Comparison of ENCODE assay signal across 23 mouse cellular contexts in the genomic region with DNA sequence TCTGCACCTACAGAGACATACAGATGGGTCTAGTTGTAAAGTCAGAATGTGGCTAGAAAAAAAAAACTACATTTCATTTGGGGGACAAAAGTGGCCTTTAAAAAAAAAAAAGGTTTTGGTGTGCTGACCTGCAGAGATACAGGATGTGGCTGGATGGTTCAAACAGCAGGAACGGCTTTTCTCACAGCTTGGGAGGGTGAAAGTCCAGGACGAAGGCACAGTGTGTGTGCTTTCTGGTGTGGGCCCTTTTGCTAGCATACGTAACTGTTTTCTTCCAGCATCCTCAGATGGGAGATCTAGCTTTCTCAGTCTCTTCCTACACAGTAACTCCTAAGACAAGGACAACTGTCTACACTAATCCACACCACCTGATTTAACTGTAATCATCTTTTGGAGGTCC. TPM values are rescaled to one million over a fixed set of nuclear protein-coding genes. Genes with fewer than 3 reads are reported as not detected.
DNase-seq lines count a peak whose midpoint lies in the region; ATAC-seq and TF ChIP-seq lines count a peak whose summit lies in the region.
"Had no signal": no experiment of that assay in that cellular context is flagged by ENCODE, and none has a peak within 500 bp of the region (broad histone marks: within the 10 kb centered on the region; RNA-seq: fewer than 3 reads in every experiment).

No protein-coding gene starts in this region.

- no peak overlapping the region for H3K9ac ChIP-seq in kidney, embryonic 15.5 days
- H3K9ac ChIP-seq: embryonic facial prominence, embryonic 12.5 days; embryonic facial prominence, embryonic 15.5 days; forebrain, postnatal 0 days; hindbrain, embryonic 12.5 days; hindbrain, embryonic 15.5 days had no signal

- no peaks in the 10 kb centered on the region for H3K36me3 ChIP-seq in kidney, embryonic 15.5 days
- H3K36me3 ChIP-seq: embryonic facial prominence, embryonic 12.5 days; embryonic facial prominence, embryonic 15.5 days; hindbrain, embryonic 12.5 days; hindbrain, embryonic 15.5 days had no signal

- ATAC-seq in kidney, embryonic 15.5 days (replicated peaks; ENCODE audit: low FRiP score): no peak
- ATAC-seq: activated CD4-positive, CD25-positive, alpha-beta regulatory T cell, adult 4 months; forebrain, embryonic 14.5 days; forebrain, postnatal 0 days had no signal

- H3K27ac ChIP-seq in gastrocnemius, adult 2 months: 0 out of 2 replicates have a peak overlapping the region, but pooled peaks have one; percentile 38
- no peak overlapping the region for H3K27ac ChIP-seq in kidney, embryonic 15.5 days
- H3K27ac ChIP-seq: embryonic facial prominence, embryonic 12.5 days; embryonic facial prominence, embryonic 15.5 days; hindbrain, embryonic 12.5 days; hindbrain, embryonic 15.5 days had no signal

- intact Hi-C loops in gastrocnemius, adult 2 months (cut with DNase I): loop anchor here (5.0 kb wide), 1 partner anchor 123 kb away; a partner anchor contains a TSS

- no peak overlapping the region for H3K4me3 ChIP-seq in gastrocnemius, adult 2 months
- no peak overlapping the region for H3K4me3 ChIP-seq in kidney, embryonic 15.5 days (replicated peaks)
- H3K4me3 ChIP-seq: embryonic facial prominence, embryonic 12.5 days; embryonic facial prominence, embryonic 15.5 days; hindbrain, embryonic 12.5 days; hindbrain, embryonic 15.5 days had no signal

- H3K27me3 ChIP-seq in kidney, embryonic 15.5 days: no peaks in the 10 kb centered on the region
- H3K27me3 ChIP-seq: embryonic facial prominence, embryonic 12.5 days; embryonic facial prominence, embryonic 15.5 days; hindbrain, embryonic 12.5 days; hindbrain, embryonic 15.5 days had no signal

- H3K9me3 ChIP-seq in kidney, embryonic 15.5 days (replicated peaks): no peaks in the 10 kb centered on the region
- H3K9me3 ChIP-seq: embryonic facial prominence, embryonic 12.5 days; embryonic facial prominence, embryonic 15.5 days; hindbrain, embryonic 12.5 days; hindbrain, embryonic 15.5 days had no signal

- 86% methylated on average over 3 of the region's 3 CpGs for WGBS in kidney, embryonic 15.5 days

- no peak overlapping the region for H3K4me2 ChIP-seq in kidney, embryonic 15.5 days
- H3K4me2 ChIP-seq: embryonic facial prominence, embryonic 12.5 days; embryonic facial prominence, embryonic 15.5 days; heart, embryonic 11.5 days; hindbrain, embryonic 12.5 days; hindbrain, embryonic 15.5 days had no signal

- TF ChIP-seq CTCF in gastrocnemius, adult 2 months (IDR thresholded peaks at IDR 0.05): no peak

- peaks cover 2% of the 10 kb centered on the region for H3K4me1 ChIP-seq in kidney, embryonic 15.5 days
- H3K4me1 ChIP-seq: embryonic facial prominence, embryonic 12.5 days had no signal

- DNase-seq in gastrocnemius, adult 2 months: no peak
- no peak for DNase-seq in gastrocnemius, adult 8-10 months (ENCODE audit: low spot score in 2 of 2)
- DNase-seq in kidney, adult 8-10 months: peak; percentile 38 to 54
- no peak for DNase-seq in kidney, adult 18-20 months
- peak; percentile 57 to 66 for DNase-seq in kidney, postnatal 36 days
- DNase-seq: adrenal gland, postnatal 10 days; adrenal gland, postnatal 36 days; cerebellum, adult 11 months; cerebellum, adult 2 months; cerebellum, adult 9-11 months; cerebellum, postnatal 25 days; forebrain, postnatal 0 days; gastrocnemius, postnatal 10 days; gastrocnemius, postnatal 36 days; heart, adult 11 months had no signal

RNA-seq across cellular contexts. Expression of a gene that starts 4.1 kb away (rescaled TPM):
- total RNA-seq in gastrocnemius, adult 2 months (2021): 10 to 100 TPM; 15.5 to 15.6 TPM
- total RNA-seq in gastrocnemius, adult 8-10 months (2022): 10 to 100 TPM; 12.2 to 15.4 (median 15.0) TPM
- 17.2 and 18.9 TPM in 2 replicates for polyA plus RNA-seq in kidney, embryonic 15.5 days (2015; fragmentation: Nextera tagmentation; extraction: Ambion mirVana)

Comparison
In these comparisons a context has a peak if more than half of its experiments do, and no peak if none do; other contexts are left out.
1. DNase-seq: peak in kidney, adult 8-10 months (2 of 2) and kidney, postnatal 36 days (2 of 2); none in gastrocnemius, adult 2 months (single experiment), gastrocnemius, adult 8-10 months (0 of 2) and kidney, adult 18-20 months (single experiment).